Mouse (Mus musculus) E14TG2a.4 (cell line): ENCODE measurements around the gene Natd1.

Experiments
- CTCF ChIP-seq: conservative IDR thresholded peaks from 2 replicates; pipeline ENCODE4 v1.5.1; 2014; ENCODE audit warnings: low read length
- POU5F1 ChIP-seq: IDR thresholded peaks from 2 replicates; pipeline ENCODE4 v1.6.1; 2014; ENCODE audit warnings: low read length, borderline replicate concordance

DNA sequence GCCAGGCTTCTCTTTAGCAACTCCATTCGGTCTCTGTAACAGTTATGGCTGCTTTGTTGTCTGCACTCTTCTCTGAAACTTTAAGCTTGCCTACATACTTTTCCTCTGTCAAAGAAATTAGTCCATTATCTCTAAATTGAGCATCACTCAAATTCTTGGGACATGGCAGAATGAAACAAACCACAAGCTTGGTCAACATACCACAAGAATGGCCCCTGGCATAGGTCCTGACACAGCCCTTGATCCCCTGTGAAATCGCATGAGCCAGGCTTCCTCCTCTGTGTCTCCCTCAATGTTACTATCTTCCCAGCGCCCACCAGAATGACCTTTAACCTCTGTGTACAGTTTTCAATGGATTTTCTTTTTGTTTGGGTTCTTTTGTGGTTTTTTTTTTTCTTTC is 32.2 kb downstream of the Natd1 start:
- no peak for TF ChIP-seq CTCF
- TF ChIP-seq POU5F1: no peak
